ENCODE assay signal across 16 mouse cellular contexts in the genomic region with DNA sequence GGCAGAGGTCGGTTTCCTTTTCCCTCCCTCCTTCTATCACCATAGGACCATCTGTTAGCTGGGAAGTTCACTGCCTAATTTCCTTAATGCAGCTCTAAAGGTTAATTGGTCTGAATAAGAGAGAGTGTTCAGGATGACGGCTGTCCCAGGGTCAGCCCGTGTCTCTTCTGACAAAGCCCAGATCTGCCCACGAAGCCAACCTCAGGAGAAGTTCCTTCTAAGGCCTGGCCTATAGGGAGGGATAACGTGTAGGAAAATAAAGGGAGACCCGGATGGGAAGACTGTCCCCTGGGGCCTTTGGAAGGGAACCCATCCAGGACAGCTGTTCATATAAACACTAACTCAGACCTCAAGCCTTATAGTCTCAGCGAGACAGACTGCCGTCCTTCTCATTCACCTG. TPM values are rescaled to one million over a fixed set of nuclear protein-coding genes. Genes with fewer than 3 reads are reported as not detected.
DNase-seq lines count a peak whose midpoint lies in the region; ATAC-seq and TF ChIP-seq lines count a peak whose summit lies in the region.
"Had no signal": no experiment of that assay in that cellular context is flagged by ENCODE, and none has a peak within 500 bp of the region (broad histone marks: within the 10 kb centered on the region; RNA-seq: fewer than 3 reads in every experiment).

No protein-coding gene starts in this region.

- H3K4me2 ChIP-seq in hindbrain, embryonic 11.5 days (replicated peaks; ENCODE audit: low read depth, low read length), result no peak overlapping the region
- H3K4me2 ChIP-seq in hindbrain, embryonic 12.5 days (replicated peaks), result no peak overlapping the region
- H3K4me2 ChIP-seq in midbrain, embryonic 13.5 days (replicated peaks), result no peak overlapping the region
- H3K4me2 ChIP-seq in midbrain, embryonic 11.5 days, result no peak overlapping the region
- no peak overlapping the region for H3K4me2 ChIP-seq in embryonic facial prominence, embryonic 14.5 days (ENCODE audit: low read depth, low read length)
- no peak overlapping the region for H3K4me2 ChIP-seq in liver, postnatal 0 days (ENCODE audit: low read depth, low read length)
- H3K4me2 ChIP-seq: forebrain, embryonic 15.5 days had no signal

- H3K27me3 ChIP-seq in hindbrain, embryonic 11.5 days (ENCODE audit: control insufficient read depth, insufficient read depth, low read length), result no peaks in the 10 kb centered on the region
- 0 out of 2 replicates have a peak, but pooled peaks cover 5% of the 10 kb centered on the region for H3K27me3 ChIP-seq in hindbrain, embryonic 12.5 days
- no peaks in the 10 kb centered on the region for H3K27me3 ChIP-seq in midbrain, embryonic 13.5 days
- no peaks in the 10 kb centered on the region for H3K27me3 ChIP-seq in midbrain, embryonic 11.5 days (ENCODE audit: control insufficient read depth, insufficient read depth, low read length)
- H3K27me3 ChIP-seq in embryonic facial prominence, embryonic 14.5 days (replicated peaks; ENCODE audit: control insufficient read depth, insufficient read depth, low read length), result no peaks in the 10 kb centered on the region
- H3K27me3 ChIP-seq in liver, postnatal 0 days (ENCODE audit: insufficient read depth, low read length), result no peaks in the 10 kb centered on the region

- H3K4me3 ChIP-seq in hindbrain, embryonic 11.5 days (ENCODE audit: low read depth, low read length), result no peak overlapping the region
- H3K4me3 ChIP-seq in hindbrain, embryonic 12.5 days, result no peak overlapping the region
- H3K4me3 ChIP-seq in midbrain, embryonic 13.5 days (replicated peaks), result no peak overlapping the region
- H3K4me3 ChIP-seq in midbrain, embryonic 11.5 days (ENCODE audit: low read depth, low read length), result no peak overlapping the region
- H3K4me3 ChIP-seq in embryonic facial prominence, embryonic 14.5 days (ENCODE audit: low read depth, low read length), result no peak overlapping the region
- no peak overlapping the region for H3K4me3 ChIP-seq in liver, postnatal 0 days (ENCODE audit: low read depth, low read length)
- H3K4me3 ChIP-seq: forebrain, embryonic 15.5 days; heart, embryonic 10.5 days had no signal

- no peaks in the 10 kb centered on the region for H3K4me1 ChIP-seq in hindbrain, embryonic 11.5 days (replicated peaks; ENCODE audit: control insufficient read depth, insufficient read depth, low read length)
- peaks cover 18% of the 10 kb centered on the region for H3K4me1 ChIP-seq in hindbrain, embryonic 12.5 days
- H3K4me1 ChIP-seq in midbrain, embryonic 13.5 days (replicated peaks), result peaks cover 71% of the 10 kb centered on the region
- peaks cover 23% of the 10 kb centered on the region for H3K4me1 ChIP-seq in midbrain, embryonic 11.5 days (ENCODE audit: control insufficient read depth, insufficient read depth, low read length)
- H3K4me1 ChIP-seq in embryonic facial prominence, embryonic 14.5 days (ENCODE audit: control insufficient read depth, insufficient read depth, low read length), result peaks cover 9% of the 10 kb centered on the region
- H3K4me1 ChIP-seq in liver, postnatal 0 days (ENCODE audit: insufficient read depth), result no peaks in the 10 kb centered on the region

- no peak for TF ChIP-seq CTCF in liver, postnatal 0 days (IDR thresholded peaks at IDR 0.05; ENCODE audit: low read depth)

- 42% methylated on average over 8 of the region's 8 CpGs for WGBS in hindbrain, embryonic 11.5 days
- WGBS in hindbrain, embryonic 12.5 days, result 53% methylated on average over 8 of the region's 8 CpGs
- WGBS in midbrain, embryonic 13.5 days, result 49% methylated on average over 8 of the region's 8 CpGs
- WGBS in midbrain, embryonic 11.5 days, result 63% methylated on average over 8 of the region's 8 CpGs
- 33% methylated on average over 6 of the region's 8 CpGs for WGBS in embryonic facial prominence, embryonic 14.5 days
- WGBS in liver, postnatal 0 days (ENCODE audit: insufficient replicate concordance), result 69% methylated on average over 8 of the region's 8 CpGs

- no peaks in the 10 kb centered on the region for H3K36me3 ChIP-seq in hindbrain, embryonic 11.5 days (ENCODE audit: control insufficient read depth, insufficient read depth, low read length)
- H3K36me3 ChIP-seq in hindbrain, embryonic 12.5 days, result no peaks in the 10 kb centered on the region
- H3K36me3 ChIP-seq in midbrain, embryonic 13.5 days, result peaks cover 4% of the 10 kb centered on the region; the same call in 1 of the 2 replicates
- no peaks in the 10 kb centered on the region for H3K36me3 ChIP-seq in midbrain, embryonic 11.5 days (ENCODE audit: control insufficient read depth, insufficient read depth, low read length)
- no peaks in the 10 kb centered on the region for H3K36me3 ChIP-seq in embryonic facial prominence, embryonic 14.5 days (ENCODE audit: control insufficient read depth, insufficient read depth, low read length)
- H3K36me3 ChIP-seq in liver, postnatal 0 days (replicated peaks; ENCODE audit: insufficient read depth, low read length), result no peaks in the 10 kb centered on the region
- H3K36me3 ChIP-seq: forebrain, embryonic 15.5 days; heart, embryonic 10.5 days had no signal

- no peak for TF ChIP-seq EP300 in liver, postnatal 0 days (IDR thresholded peaks at IDR 0.05; ENCODE audit: low read depth)

- H3K27ac ChIP-seq in hindbrain, embryonic 11.5 days (ENCODE audit: low read depth, low read length), result no peak overlapping the region
- no peak overlapping the region for H3K27ac ChIP-seq in hindbrain, embryonic 12.5 days
- H3K27ac ChIP-seq in midbrain, embryonic 13.5 days, result peak overlapping the region; percentile 32; the same call in 1 of the 2 replicates
- H3K27ac ChIP-seq in midbrain, embryonic 11.5 days (ENCODE audit: low read depth, low read length), result no peak overlapping the region
- H3K27ac ChIP-seq in embryonic facial prominence, embryonic 14.5 days (replicated peaks; ENCODE audit: low read depth, low read length), result no peak overlapping the region
- no peak overlapping the region for H3K27ac ChIP-seq in liver, postnatal 0 days (ENCODE audit: low read depth)
- H3K27ac ChIP-seq: forebrain, embryonic 15.5 days; heart, embryonic 10.5 days had no signal

- DNase-seq in hindbrain, embryonic 11.5 days (ENCODE audit: low spot score), result peak; percentile 27
- DNase-seq in midbrain, embryonic 11.5 days (ENCODE audit: low spot score, missing footprints), result no peak
- no peak for DNase-seq in embryonic facial prominence, embryonic 14.5 days (ENCODE audit: low spot score)
- no peak for DNase-seq in liver, postnatal 0 days
- DNase-seq: adrenal gland, postnatal 10 days; cerebellum, adult 11 months; cerebellum, adult 8-10 months; cerebellum, postnatal 14 days; gastrocnemius, postnatal 36 days; heart, adult 11 months; heart, postnatal 10 days had no signal

- no peak overlapping the region for H3K9ac ChIP-seq in hindbrain, embryonic 11.5 days (ENCODE audit: low read depth, low read length)
- H3K9ac ChIP-seq in hindbrain, embryonic 12.5 days, result no peak overlapping the region
- H3K9ac ChIP-seq in midbrain, embryonic 13.5 days (replicated peaks), result 0 out of 2 replicates have a peak overlapping the region, but pooled peaks have one; percentile 1
- no peak overlapping the region for H3K9ac ChIP-seq in midbrain, embryonic 11.5 days (ENCODE audit: low read length)
- H3K9ac ChIP-seq in embryonic facial prominence, embryonic 14.5 days (ENCODE audit: low read depth, low read length), result no peak overlapping the region
- no peak overlapping the region for H3K9ac ChIP-seq in liver, postnatal 0 days (replicated peaks)
- H3K9ac ChIP-seq: forebrain, embryonic 15.5 days had no signal

- peak; percentile 15; the same call in 1 of the 2 replicates for ATAC-seq in hindbrain, embryonic 11.5 days (ENCODE audit: low FRiP score)
- no peak for ATAC-seq in hindbrain, embryonic 12.5 days (ENCODE audit: low FRiP score)
- no peak for ATAC-seq in midbrain, embryonic 13.5 days
- no peak for ATAC-seq in midbrain, embryonic 11.5 days (ENCODE audit: low FRiP score)
- 0 out of 2 replicates have a peak, but pooled peaks have one; percentile 6 for ATAC-seq in embryonic facial prominence, embryonic 14.5 days (ENCODE audit: low read depth)
- no peak for ATAC-seq in liver, postnatal 0 days
- ATAC-seq: forebrain, embryonic 15.5 days; intestine, embryonic 16.5 days had no signal

- H3K9me3 ChIP-seq in hindbrain, embryonic 11.5 days (ENCODE audit: control insufficient read depth, low read length), result no peaks in the 10 kb centered on the region
- no peaks in the 10 kb centered on the region for H3K9me3 ChIP-seq in hindbrain, embryonic 12.5 days (replicated peaks)
- H3K9me3 ChIP-seq in midbrain, embryonic 13.5 days, result no peaks in the 10 kb centered on the region
- no peaks in the 10 kb centered on the region for H3K9me3 ChIP-seq in midbrain, embryonic 11.5 days (ENCODE audit: control insufficient read depth, low read length)
- H3K9me3 ChIP-seq in embryonic facial prominence, embryonic 14.5 days (ENCODE audit: control insufficient read depth, low read length), result no peaks in the 10 kb centered on the region
- H3K9me3 ChIP-seq in liver, postnatal 0 days (ENCODE audit: low read length), result no peaks in the 10 kb centered on the region
- H3K9me3 ChIP-seq: forebrain, embryonic 15.5 days; heart, embryonic 10.5 days had no signal

RNA-seq across cellular contexts. Expression of gene Lmo1, which starts 29.8 kb away (rescaled TPM):
- polyA plus RNA-seq in hindbrain, embryonic 11.5 days (2014; fragmentation: Nextera tagmentation; extraction: Ambion mirVana), result 32.6 and 41.0 TPM in 2 replicates
- 46.3 and 50.9 TPM in 2 replicates for polyA plus RNA-seq in hindbrain, embryonic 12.5 days (2016; fragmentation: Nextera tagmentation; extraction: Ambion mirVana)
- 95.3 and 121 TPM in 2 replicates for polyA plus RNA-seq in midbrain, embryonic 13.5 days (2015; fragmentation: Nextera tagmentation; extraction: Ambion mirVana)
- 117 and 124 TPM in 2 replicates for polyA plus RNA-seq in midbrain, embryonic 11.5 days (2014; fragmentation: Nextera tagmentation; extraction: Ambion mirVana)
- 37.3 and 45.8 TPM in 2 replicates for polyA plus RNA-seq in embryonic facial prominence, embryonic 14.5 days (2014; fragmentation: Nextera tagmentation; extraction: Ambion mirVana)
- 1.5 and 1.8 TPM in 2 replicates for polyA plus RNA-seq in liver, postnatal 0 days (2015; fragmentation: Nextera tagmentation; extraction: Ambion mirVana)

Comparison
In these comparisons a context has a peak if more than half of its experiments do, and no peak if none do; other contexts are left out.
1. ATAC-seq: peak in hindbrain, embryonic 11.5 days (single experiment) and embryonic facial prominence, embryonic 14.5 days (single experiment); none in hindbrain, embryonic 12.5 days (single experiment), midbrain, embryonic 13.5 days (single experiment), midbrain, embryonic 11.5 days (single experiment) and liver, postnatal 0 days (single experiment).
2. RNA of gene Lmo1, which starts 29.8 kb away (polyA plus RNA-seq): 117 to 124 TPM in midbrain, embryonic 11.5 days, 95.3 to 121 TPM in midbrain, embryonic 13.5 days, 46.3 to 50.9 TPM in hindbrain, embryonic 12.5 days, 37.3 to 45.8 TPM in embryonic facial prominence, embryonic 14.5 days and 32.6 to 41.0 TPM in hindbrain, embryonic 11.5 days; 1.5 to 1.8 TPM in liver, postnatal 0 days; every median in the first group is over 10 times any median in the second.